Mouse (Mus musculus) kidney, embryonic 14.5 days (tissue): ENCODE measurements at regions not wholly inside any gene's neighbourhood (a gene's known extent, or its start where the extent isn't known, plus 50 kb on each side); places are given as distances from the start of the nearest gene placed in this dataset.
A peak's percentile ranks its signal among the peaks of the same experiment; 100 is the strongest.

Experiments
- ATAC-seq: fragments of 200-750 bp; cut with Nextera tagmentation; 2 replicates; pipeline ENCODE4 v1.8.0; 2017; ENCODE audit warnings: moderate number of reproducible peaks, mild to moderate bottlenecking, moderate TSS enrichment, moderate library complexity; ENCODE audit not compliant: low FRiP score, low TSS enrichment
- H3K27ac ChIP-seq: fragments of 300-500 bp; sonication (generic); 2 replicates; pipeline ENCODE4 v1.5.1; 2014; ENCODE audit warnings: low read depth, mild to moderate bottlenecking, low read length, moderate library complexity, mixed read lengths
- H3K27me3 ChIP-seq: fragments of 300-500 bp; sonication (generic); 2 replicates; pipeline ENCODE4 v1.6.1; 2014; ENCODE audit warnings: mild to moderate bottlenecking, low read length; ENCODE audit not compliant: control insufficient read depth, insufficient read depth
- H3K36me3 ChIP-seq: fragments of 300-500 bp; sonication (generic); 2 replicates; pipeline ENCODE4 v1.6.1; 2014; ENCODE audit warnings: low read length, mixed read lengths; ENCODE audit not compliant: control insufficient read depth, insufficient read depth
- H3K4me1 ChIP-seq: fragments of 300-500 bp; sonication (generic); 2 replicates; pipeline ENCODE4 v1.6.1; 2014; ENCODE audit warnings: low read length, mixed read lengths; ENCODE audit not compliant: control insufficient read depth, insufficient read depth
- H3K4me2 ChIP-seq: fragments of 300-500 bp; sonication (generic); replicated peaks from 2 replicates; pipeline ENCODE4 v1.6.1; 2014; ENCODE audit warnings: low read depth, mild to moderate bottlenecking, low read length
- H3K4me3 ChIP-seq: fragments of 300-500 bp; sonication (generic); 2 replicates; pipeline ENCODE4 v1.5.1; 2014; ENCODE audit warnings: mild to moderate bottlenecking, low read length
- H3K9ac ChIP-seq: fragments of 300-500 bp; sonication (generic); 2 replicates; pipeline ENCODE4 v1.6.1; 2014; ENCODE audit warnings: low read depth, mild to moderate bottlenecking, low read length, moderate library complexity
- H3K9me3 ChIP-seq: fragments of 300-500 bp; sonication (generic); 2 replicates; pipeline ENCODE4 v1.6.1; 2016; ENCODE audit warnings: low read length; ENCODE audit not compliant: control insufficient read depth
- WGBS: fragments of 180-500 bp; shearing (Covaris S2); extraction: QIAGEN DNeasy Blood & Tissue Kit; methylation state at CpG from one replicate; pipeline ENCODE4 v1.1.7; 2014; 5-methylcytosine and 5-hydroxymethylcytosine counted together

DNA sequence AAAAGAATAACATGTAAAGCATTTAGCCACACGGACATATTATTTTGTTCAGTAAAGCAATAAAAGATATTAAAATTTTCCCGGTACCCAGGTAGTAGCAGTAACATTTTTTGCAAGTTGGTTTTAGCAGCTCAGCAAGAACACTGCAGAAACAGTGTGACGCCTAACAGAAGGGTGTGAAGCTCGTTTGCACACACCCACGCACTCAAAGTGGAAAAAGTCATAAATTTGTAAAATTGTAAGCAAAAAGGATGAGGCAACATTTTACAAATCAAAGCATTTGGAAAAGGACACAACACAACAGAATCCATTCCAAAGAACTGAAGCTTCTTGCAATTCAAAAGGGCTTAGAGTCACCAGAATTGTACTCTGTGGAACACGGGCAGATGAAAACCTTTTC lies 1053.6 kb upstream of the Celf2 start:
- ATAC-seq = no peak
- Histone ChIP-seq H3K36me3 (no peaks in the 10 kb centered on the region), H3K9me3 (no peaks in the 10 kb centered on the region), H3K4me3 (no peak overlapping the region), H3K4me2 (no peak overlapping the region), H3K27me3 (no peaks in the 10 kb centered on the region), H3K9ac (no peak overlapping the region), H3K4me1 (no peaks in the 10 kb centered on the region), H3K27ac (no peak overlapping the region)
- WGBS = 77% methylated on average over 6 of the region's 6 CpGs

DNA sequence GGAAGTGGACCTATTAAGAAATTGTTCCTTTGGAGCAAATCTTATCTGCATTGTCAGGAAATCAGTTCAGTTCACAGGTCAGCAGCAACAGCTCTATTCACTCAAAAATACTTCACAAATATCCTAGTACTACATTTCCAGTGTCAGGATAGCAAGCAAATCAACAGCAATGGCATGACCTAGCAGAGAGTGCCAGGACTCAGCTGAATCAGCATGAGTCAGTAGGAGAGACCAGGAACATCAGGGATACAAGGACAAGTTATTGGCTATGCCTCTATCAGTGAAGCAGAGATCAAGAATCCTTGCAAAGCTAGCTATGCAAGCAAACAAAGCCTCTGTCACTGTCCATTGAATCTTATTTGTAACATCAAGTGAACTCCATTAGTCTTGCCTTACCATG lies 1036.8 kb upstream of the Celf2 start:
- H3K27ac ChIP-seq = no peak overlapping the region
- H3K4me1 ChIP-seq = no peaks in the 10 kb centered on the region
- no peaks in the 10 kb centered on the region for H3K36me3 ChIP-seq
- no peaks in the 10 kb centered on the region for H3K9me3 ChIP-seq
- ATAC-seq = no peak
- no peaks in the 10 kb centered on the region for H3K27me3 ChIP-seq
- no peak overlapping the region for H3K9ac ChIP-seq
- H3K4me3 ChIP-seq = no peak overlapping the region
- no peak overlapping the region for H3K4me2 ChIP-seq

DNA sequence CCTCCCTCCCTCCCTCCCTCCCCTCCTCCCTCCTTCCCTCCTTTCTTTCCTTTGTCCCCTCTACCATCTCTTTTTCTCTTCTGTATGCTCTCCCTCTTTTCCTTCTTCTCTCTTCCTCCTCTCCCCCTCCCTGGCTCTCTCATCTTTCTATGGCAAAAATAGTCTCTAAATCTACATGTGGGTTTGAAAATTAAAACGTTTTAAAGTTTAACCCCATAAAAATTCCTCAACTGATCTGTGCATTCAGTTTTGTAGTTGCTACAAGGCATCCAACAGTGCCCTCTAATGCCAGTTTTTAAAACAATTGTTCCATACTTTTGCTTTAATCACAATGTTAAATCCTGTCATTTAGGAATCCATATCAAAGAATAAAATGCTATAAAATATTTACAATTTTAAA lies 1027.5 kb upstream of the Celf2 start:
- Histone ChIP-seq H3K27me3 (no peaks in the 10 kb centered on the region), H3K4me2 (no peak overlapping the region), H3K9me3 (no peaks in the 10 kb centered on the region), H3K9ac (no peak overlapping the region), H3K4me3 (no peak overlapping the region), H3K36me3 (no peaks in the 10 kb centered on the region), H3K27ac (no peak overlapping the region), H3K4me1 (no peaks in the 10 kb centered on the region)
- WGBS = 0% methylated on average over 1 of the region's 1 CpGs
- ATAC-seq = no peak

DNA sequence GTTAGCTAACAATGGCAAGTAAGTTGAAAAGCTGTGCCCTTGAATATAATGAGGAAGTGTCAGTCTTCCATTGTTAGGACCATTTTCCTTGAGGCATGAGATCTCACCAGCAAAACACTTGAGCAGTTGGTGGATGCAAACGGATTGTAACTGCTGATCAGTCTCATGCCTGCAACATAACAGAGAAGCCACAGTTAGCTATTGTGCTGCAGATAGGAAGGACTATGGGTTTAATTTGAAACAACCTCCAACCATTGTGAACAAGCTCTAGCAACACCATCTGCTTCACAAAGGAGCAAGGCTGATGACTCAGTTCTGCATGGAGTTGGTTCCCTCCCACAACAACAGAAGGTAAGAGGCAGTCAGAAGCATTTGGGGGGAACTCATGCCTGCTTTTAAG lies 989.1 kb upstream of the Celf2 start:
- Histone ChIP-seq H3K9ac (no peak overlapping the region), H3K27me3 (no peaks in the 10 kb centered on the region), H3K4me2 (no peak overlapping the region), H3K4me1 (no peaks in the 10 kb centered on the region), H3K36me3 (no peaks in the 10 kb centered on the region), H3K4me3 (no peak overlapping the region), H3K27ac (no peak overlapping the region), H3K9me3 (no peaks in the 10 kb centered on the region)
- ATAC-seq = no peak
- WGBS = 27% methylated on average over 1 of the region's 1 CpGs

DNA sequence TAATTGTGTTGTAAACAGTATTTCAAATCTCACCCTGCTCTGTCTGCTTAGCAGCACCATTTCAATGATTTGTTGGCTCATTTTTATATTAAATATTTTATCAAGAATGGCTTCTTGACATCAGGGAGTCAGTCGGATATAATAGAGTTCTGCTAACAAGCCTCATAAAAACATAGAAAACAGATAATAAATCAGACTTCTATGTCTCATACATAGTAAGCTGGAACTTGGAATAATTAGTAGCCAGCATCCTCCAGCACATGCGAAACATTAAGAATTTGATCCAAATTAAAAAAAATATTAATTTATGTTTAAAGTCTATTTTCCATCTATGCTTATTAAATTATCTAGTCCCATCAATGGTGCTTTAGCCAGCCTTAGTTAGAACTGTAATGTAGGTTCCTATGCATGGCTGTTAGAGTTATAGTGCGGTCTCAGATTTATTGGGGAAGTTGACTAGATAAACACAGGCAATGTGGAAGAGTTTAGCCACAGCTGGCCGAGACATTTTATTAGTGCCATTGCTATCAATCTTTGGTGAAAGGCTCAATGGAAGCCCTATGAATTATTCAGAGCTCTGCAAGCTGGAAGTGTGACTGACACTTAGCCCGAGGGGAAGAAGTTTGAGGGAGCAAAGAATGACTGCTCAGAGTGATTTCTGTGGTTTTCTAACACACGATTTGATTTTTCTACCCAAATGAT lies 968.6 kb upstream of the Celf2 start:
- H3K4me1 ChIP-seq = no peaks in the 10 kb centered on the region
- no peak overlapping the region for H3K4me3 ChIP-seq
- H3K27me3 ChIP-seq = no peaks in the 10 kb centered on the region
- H3K36me3 ChIP-seq = no peaks in the 10 kb centered on the region
- WGBS = 29% methylated on average over 6 of the region's 6 CpGs
- no peak overlapping the region for H3K4me2 ChIP-seq
- H3K9me3 ChIP-seq = no peaks in the 10 kb centered on the region
- ATAC-seq = peak; percentile 85
- H3K27ac ChIP-seq = no peak overlapping the region
- H3K9ac ChIP-seq = no peak overlapping the region

DNA sequence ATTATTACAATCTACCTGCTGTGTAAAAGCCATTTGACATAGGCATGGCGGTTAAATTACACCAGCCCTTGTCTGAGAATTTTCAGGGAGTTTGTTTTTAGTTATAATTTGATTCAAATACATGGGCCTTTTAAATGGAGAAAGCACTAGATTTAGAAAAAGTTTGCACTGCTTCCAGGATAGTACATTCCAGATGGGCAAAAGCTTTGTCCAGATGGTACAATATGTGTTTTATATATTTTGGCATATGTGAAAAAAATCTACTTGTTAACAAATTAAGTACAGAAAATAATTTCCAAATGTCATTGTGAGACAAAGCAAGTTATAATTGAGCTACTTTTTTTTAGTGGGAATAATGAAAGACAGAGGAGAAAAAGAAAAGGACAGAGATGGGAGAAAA lies 961.2 kb upstream of the Celf2 start:
- Histone ChIP-seq H3K4me1 (no peaks in the 10 kb centered on the region), H3K27me3 (no peaks in the 10 kb centered on the region), H3K36me3 (no peaks in the 10 kb centered on the region), H3K4me3 (no peak overlapping the region), H3K4me2 (no peak overlapping the region), H3K27ac (no peak overlapping the region), H3K9me3 (no peaks in the 10 kb centered on the region), H3K9ac (no peak overlapping the region)
- 92% methylated on average over 1 of the region's 1 CpGs for WGBS
- ATAC-seq = no peak

DNA sequence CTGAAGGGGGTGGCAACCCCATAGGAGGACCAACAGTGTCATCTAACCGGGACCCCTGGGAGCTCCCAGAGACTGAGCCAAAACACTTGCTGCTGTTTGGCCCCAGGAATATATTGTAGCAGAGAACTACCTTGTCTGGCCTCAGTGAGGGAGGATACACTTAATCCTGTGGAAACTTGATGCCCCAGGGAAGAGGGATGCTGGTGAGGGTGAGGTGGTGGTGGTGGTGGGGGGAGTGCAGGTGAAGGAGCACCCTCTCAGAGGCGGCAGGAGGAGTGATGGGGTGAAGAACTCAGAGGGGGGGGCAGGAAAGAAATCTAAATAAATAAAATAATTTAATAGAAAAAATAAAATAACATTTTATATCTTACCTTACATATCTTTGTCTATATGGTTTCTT lies 959.6 kb upstream of the Celf2 start:
- no peaks in the 10 kb centered on the region for H3K9me3 ChIP-seq
- H3K4me1 ChIP-seq = no peaks in the 10 kb centered on the region
- H3K4me2 ChIP-seq = no peak overlapping the region
- H3K36me3 ChIP-seq = no peaks in the 10 kb centered on the region
- no peak for ATAC-seq
- H3K27me3 ChIP-seq = no peaks in the 10 kb centered on the region
- 44% methylated on average over 2 of the region's 2 CpGs for WGBS
- H3K4me3 ChIP-seq = no peak overlapping the region
- H3K27ac ChIP-seq = no peak overlapping the region
- no peak overlapping the region for H3K9ac ChIP-seq

DNA sequence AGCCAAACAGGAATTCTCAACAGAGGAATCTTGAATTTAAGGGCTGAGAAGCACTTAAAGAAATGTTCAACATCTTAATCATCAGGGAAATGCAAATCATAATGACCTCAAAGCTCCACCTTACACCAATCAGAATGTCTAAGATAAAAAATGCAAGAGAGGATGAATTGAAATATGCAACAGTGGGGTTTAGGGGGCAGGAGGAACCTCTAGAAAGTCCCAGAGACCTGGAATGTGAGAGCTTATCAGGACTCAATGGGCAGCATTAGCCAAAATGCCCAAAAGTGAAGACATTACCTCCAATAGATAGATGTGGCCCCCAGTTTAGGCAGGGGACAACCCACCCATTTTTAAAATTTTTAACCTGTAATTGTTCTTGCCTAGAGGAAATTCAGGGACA lies 959.0 kb upstream of the Celf2 start:
- no peaks in the 10 kb centered on the region for H3K36me3 ChIP-seq
- no peaks in the 10 kb centered on the region for H3K27me3 ChIP-seq
- no peak overlapping the region for H3K4me2 ChIP-seq
- H3K4me3 ChIP-seq = no peak overlapping the region
- no peak overlapping the region for H3K9ac ChIP-seq
- no peak for ATAC-seq
- no peak overlapping the region for H3K27ac ChIP-seq
- no peaks in the 10 kb centered on the region for H3K4me1 ChIP-seq
- H3K9me3 ChIP-seq = no peaks in the 10 kb centered on the region

DNA sequence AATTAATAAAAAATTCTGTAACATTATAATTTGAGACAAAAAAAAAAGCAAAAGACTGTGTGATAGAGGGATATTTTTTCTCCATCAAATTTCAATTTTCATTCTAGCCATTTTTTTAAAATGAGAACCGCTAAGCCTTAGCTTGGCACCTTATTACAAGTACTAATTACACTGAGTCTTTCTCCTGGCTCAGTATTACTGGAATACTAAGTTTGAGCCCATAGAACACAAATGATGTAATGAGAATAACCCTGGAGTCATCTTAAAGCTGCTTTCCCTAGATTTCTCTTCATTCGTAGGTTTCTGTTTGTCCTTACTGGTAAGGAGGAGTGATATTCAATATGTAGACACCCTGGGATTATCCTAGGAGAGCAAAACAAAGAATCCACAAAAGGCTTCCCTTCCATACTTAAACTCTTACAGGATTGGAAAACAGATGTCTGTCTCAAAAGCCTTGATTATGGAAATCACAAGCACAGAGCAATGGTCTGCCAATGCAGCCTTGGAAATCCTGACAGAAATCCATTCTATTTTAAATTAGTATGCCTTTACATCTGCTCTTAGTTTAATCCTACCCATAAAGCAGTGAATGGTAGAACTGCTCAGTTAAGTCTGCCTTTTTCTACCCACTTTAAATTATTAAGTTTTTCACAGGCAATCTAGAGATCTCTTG lies 958.3 kb upstream of the Celf2 start:
- Histone ChIP-seq H3K9me3 (no peaks in the 10 kb centered on the region), H3K9ac (no peak overlapping the region), H3K4me3 (no peak overlapping the region), H3K27me3 (no peaks in the 10 kb centered on the region), H3K36me3 (no peaks in the 10 kb centered on the region), H3K27ac (no peak overlapping the region), H3K4me2 (no peak overlapping the region), H3K4me1 (no peaks in the 10 kb centered on the region)
- 75% methylated on average over 2 of the region's 2 CpGs for WGBS
- no peak for ATAC-seq
